Mouse (Mus musculus): ENCODE data around the gene Atp23. TPM values are rescaled to one million over a fixed set of nuclear protein-coding genes. Genes with fewer than 3 reads are reported as not detected.

The Atp23 gene
- 5.4 TPM for polyA plus RNA-seq (2014; fragmentation: Illumina TruSeq; extraction: RNeasy Lipid Tissue Mini Kit (QIAGEN cat#74804))

GRCm38 (mm10) chr10:126900821-126901487 is at the start of gene Atp23:
Gene Atp23 (minus strand): TSS chr10:126901355.

Other genes starting within 250 kb of the Atp23 start
- gene Ctdsp2, start 77.4 kb upstream of the Atp23 start, polyA plus RNA-seq (2014; fragmentation: Illumina TruSeq; extraction: RNeasy Lipid Tissue Mini Kit (QIAGEN cat#74804)) = 49.7 TPM
- not detected for gene Avil, start 99.4 kb upstream of the Atp23 start, polyA plus RNA-seq (2014; fragmentation: Illumina TruSeq; extraction: RNeasy Lipid Tissue Mini Kit (QIAGEN cat#74804))
- 6.6 TPM for gene Tsfm, start 129.5 kb upstream of the Atp23 start, polyA plus RNA-seq (2014; fragmentation: Illumina TruSeq; extraction: RNeasy Lipid Tissue Mini Kit (QIAGEN cat#74804))
- 4.7 TPM for gene Mettl1, start 140.1 kb upstream of the Atp23 start, polyA plus RNA-seq (2014; fragmentation: Illumina TruSeq; extraction: RNeasy Lipid Tissue Mini Kit (QIAGEN cat#74804))
- gene Eef1akmt3, start 140.2 kb upstream of the Atp23 start, polyA plus RNA-seq (2014; fragmentation: Illumina TruSeq; extraction: RNeasy Lipid Tissue Mini Kit (QIAGEN cat#74804)) = 0.26 TPM
- not detected for gene Cyp27b1, start 146.9 kb upstream of the Atp23 start, polyA plus RNA-seq (2014; fragmentation: Illumina TruSeq; extraction: RNeasy Lipid Tissue Mini Kit (QIAGEN cat#74804))
- gene March9, start 158.8 kb upstream of the Atp23 start, polyA plus RNA-seq (2014; fragmentation: Illumina TruSeq; extraction: RNeasy Lipid Tissue Mini Kit (QIAGEN cat#74804)) = 3.0 TPM
- gene Cdk4, start 162.2 kb upstream of the Atp23 start, polyA plus RNA-seq (2014; fragmentation: Illumina TruSeq; extraction: RNeasy Lipid Tissue Mini Kit (QIAGEN cat#74804)) = 50.1 TPM
- gene Tspan31, start 168.9 kb upstream of the Atp23 start, polyA plus RNA-seq (2014; fragmentation: Illumina TruSeq; extraction: RNeasy Lipid Tissue Mini Kit (QIAGEN cat#74804)) = 60.6 TPM
- gene Agap2, start 173.9 kb upstream of the Atp23 start, polyA plus RNA-seq (2014; fragmentation: Illumina TruSeq; extraction: RNeasy Lipid Tissue Mini Kit (QIAGEN cat#74804)) = 0.23 TPM
- gene Os9, start 219.8 kb upstream of the Atp23 start, polyA plus RNA-seq (2014; fragmentation: Illumina TruSeq; extraction: RNeasy Lipid Tissue Mini Kit (QIAGEN cat#74804)) = 8.6 TPM

Data from ovary, adult 10 weeks (tissue).